Mouse (Mus musculus) embryonic facial prominence, embryonic 10.5 days (tissue): ENCODE measurements around the gene Cmbl. TPM values are rescaled to one million over a fixed set of nuclear protein-coding genes. Genes with fewer than 3 reads are reported as not detected.

Experiments
- DNase-seq: peaks from one replicate; pipeline ENCODE4 v3.0.0-alpha.2; 2017; ENCODE audit warnings: low spot score
- H3K27ac ChIP-seq: fragments of 300-500 bp; sonication (generic); replicated peaks from 2 replicates; pipeline ENCODE4 v1.5.1; 2016; ENCODE audit warnings: mild to moderate bottlenecking
- H3K27me3 ChIP-seq: fragments of 300-500 bp; sonication (generic); replicated peaks from 2 replicates; pipeline ENCODE4 v1.6.1; 2016; ENCODE audit warnings: low read depth, mild to moderate bottlenecking; ENCODE audit not compliant: poor library complexity, severe bottlenecking
- H3K36me3 ChIP-seq: fragments of 300-500 bp; sonication (generic); replicated peaks from 2 replicates; pipeline ENCODE4 v1.6.1; 2016; ENCODE audit warnings: mild to moderate bottlenecking, moderate library complexity
- H3K4me1 ChIP-seq: fragments of 300-500 bp; sonication (generic); 2 replicates; pipeline ENCODE4 v1.6.1; 2016
- H3K4me3 ChIP-seq: fragments of 300-500 bp; sonication (generic); 2 replicates; pipeline ENCODE4 v1.5.1; 2016; ENCODE audit warnings: mild to moderate bottlenecking, moderate library complexity
- H3K9me3 ChIP-seq: fragments of 300-500 bp; sonication (generic); 2 replicates; pipeline ENCODE4 v1.6.1; 2016; ENCODE audit warnings: mild to moderate bottlenecking
- WGBS: fragments of 180-500 bp; shearing (Covaris S2); methylation state at CpG from one replicate; pipeline ENCODE4 v1.1.7; 2016; 5-methylcytosine and 5-hydroxymethylcytosine counted together
- polyA plus RNA-seq: library from polyadenylated mRNA; unstranded; fragments of >200 nt; fragmentation: Nextera tagmentation; extraction: Ambion mirVana; gene quantifications from 2 replicates; pipeline ENCODE4 v1.2.1, GENCODE M21; 2016

The Cmbl gene
- polyA plus RNA-seq, 1 experiment from 2014 or later, result 2.3 TPM

DNA sequence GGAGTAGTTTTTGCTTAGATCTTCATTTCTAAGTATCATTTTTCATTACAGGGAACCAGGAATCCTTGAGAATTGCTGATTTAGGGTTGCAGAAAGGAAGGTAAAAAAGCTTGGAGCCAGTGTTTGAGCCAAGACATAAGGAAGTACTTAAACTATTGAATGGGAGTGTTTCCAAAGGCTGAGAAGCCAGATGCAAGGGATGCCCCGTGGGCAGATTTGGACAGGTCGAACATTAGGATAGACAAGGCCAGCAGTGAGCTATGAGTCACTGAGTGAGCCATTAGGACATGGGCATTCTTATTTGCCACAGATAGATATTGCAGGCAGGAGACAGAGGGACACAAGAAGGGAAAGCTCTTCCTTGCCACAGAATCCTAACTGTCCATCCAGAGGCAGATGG, 49.5 kb downstream of the Cmbl start:
- H3K27me3 ChIP-seq, result no peaks in the 10 kb centered on the region
- H3K4me3 ChIP-seq, result no peak overlapping the region
- H3K4me1 ChIP-seq, result no peaks in the 10 kb centered on the region
- WGBS, result 66% methylated on average over 2 of the region's 2 CpGs
- H3K9me3 ChIP-seq, result no peaks in the 10 kb centered on the region
- DNase-seq, result no peak
- no peak overlapping the region for H3K27ac ChIP-seq
- peaks cover 48% of the 10 kb centered on the region for H3K36me3 ChIP-seq

DNA sequence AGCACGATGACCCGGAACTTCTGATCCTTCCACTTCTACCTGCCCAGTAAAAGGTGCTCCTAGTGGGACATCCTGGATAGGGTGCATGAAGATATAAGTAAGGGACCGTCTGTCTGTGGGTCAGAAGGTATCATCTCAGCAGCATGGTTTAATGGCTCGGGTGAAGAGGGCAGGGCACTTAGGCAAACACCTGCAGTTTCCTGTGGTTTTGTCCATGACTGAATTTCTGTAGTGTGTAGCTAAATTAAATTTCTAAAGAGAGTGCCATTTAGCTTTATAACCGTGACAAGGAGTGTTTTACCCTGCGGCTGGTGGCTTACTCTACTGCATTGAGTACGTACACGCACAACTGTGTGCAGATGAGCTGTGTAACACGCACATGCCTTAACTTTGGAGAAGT, 52.1 kb downstream of the Cmbl start:
- Histone ChIP-seq H3K36me3 (peaks cover 66% of the 10 kb centered on the region), H3K4me3 (no peak overlapping the region), H3K9me3 (no peaks in the 10 kb centered on the region), H3K27me3 (no peaks in the 10 kb centered on the region), H3K27ac (no peak overlapping the region), H3K4me1 (no peaks in the 10 kb centered on the region)
- no peak for DNase-seq
- WGBS, result 93% methylated on average over 9 of the region's 9 CpGs

DNA sequence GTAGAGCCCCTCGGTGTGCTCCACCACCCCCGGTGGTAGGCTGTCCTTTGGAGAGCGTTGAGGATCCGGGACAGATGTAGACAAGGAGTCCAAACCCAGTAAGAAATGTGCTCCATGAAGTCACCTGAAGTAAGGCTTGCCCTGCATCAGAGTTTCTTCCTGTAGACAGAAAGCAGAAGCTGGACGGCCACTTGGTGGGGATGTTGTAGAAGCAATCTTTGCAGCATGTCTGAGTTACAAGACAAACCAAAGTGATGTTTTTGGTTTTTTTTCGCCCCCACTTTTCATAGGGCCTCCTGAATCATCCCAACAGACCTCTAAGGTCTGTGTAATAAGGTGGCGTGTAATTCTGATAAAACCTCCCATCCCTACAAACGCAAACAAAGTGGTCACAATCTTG, 54.3 kb downstream of the Cmbl start:
- Histone ChIP-seq H3K4me1 (no peaks in the 10 kb centered on the region), H3K9me3 (no peaks in the 10 kb centered on the region), H3K27me3 (no peaks in the 10 kb centered on the region), H3K4me3 (no peak overlapping the region), H3K36me3 (peaks cover 72% of the 10 kb centered on the region), H3K27ac (no peak overlapping the region)
- no peak for DNase-seq
- WGBS, result 94% methylated on average over 8 of the region's 8 CpGs

DNA sequence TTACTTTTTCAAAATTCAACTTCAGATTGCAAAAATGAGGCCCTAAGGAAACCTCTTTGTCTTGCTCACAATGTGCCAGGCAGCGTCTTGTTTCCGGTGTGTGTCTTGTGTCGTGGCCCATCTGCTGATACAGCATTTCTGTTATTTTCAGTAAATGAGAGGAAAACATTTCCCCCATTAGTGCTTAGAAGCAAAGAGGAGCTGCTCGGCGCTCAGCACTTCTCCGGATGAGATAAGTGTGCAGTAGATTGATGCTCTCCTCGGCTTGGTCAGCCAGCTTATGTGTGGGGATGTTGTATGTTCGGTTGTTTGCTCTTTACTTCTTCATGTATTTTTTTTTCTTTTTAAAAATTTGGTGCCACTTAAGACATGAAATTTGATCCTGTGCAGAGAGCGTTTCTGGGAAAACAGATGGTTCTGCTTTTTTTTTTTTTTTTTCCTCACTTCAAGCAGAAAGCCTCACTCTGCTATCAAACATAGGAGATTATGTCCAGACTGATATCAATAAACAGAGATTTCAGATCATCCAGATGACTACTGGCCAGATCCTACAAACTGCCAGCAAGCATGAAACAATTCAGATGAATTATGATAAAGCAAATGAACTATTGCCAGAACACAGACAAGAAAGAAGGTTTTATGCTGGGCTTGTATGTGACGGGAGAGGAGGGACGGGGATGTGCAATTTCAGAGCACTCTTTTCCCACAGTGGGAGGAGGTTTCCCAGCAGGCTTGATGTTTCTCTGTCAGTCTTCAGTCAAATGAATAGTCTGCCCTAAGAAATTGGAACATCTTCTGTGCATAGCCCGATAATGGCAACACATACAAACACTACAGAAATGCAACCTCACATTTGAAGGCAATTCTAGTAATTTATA, 62.3 kb downstream of the Cmbl start:
- H3K27ac ChIP-seq, result peak overlapping the region; percentile 81
- DNase-seq, result peak; percentile 27
- H3K4me1 ChIP-seq, result peaks cover 21% of the 10 kb centered on the region

DNA sequence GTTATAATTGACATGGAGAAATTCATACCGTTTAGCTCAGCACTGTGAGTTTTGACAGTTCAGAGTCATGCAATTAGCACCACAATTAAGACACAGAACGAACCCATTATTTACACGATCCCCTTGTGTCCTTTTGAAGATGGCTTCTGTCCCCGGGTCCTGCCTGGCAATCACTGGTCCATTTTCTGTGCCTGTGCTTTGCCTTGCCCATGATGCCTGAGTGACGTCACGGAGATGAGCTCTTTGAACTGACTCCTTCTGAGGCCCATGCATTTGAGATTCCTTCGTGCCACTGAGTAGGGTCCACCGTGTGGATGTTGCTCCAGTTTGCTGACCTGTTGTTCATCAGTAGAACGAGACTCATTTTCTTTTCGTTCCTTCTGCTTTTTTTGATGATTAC, 63.0 kb downstream of the Cmbl start:
- DNase-seq, result no peak
- H3K36me3 ChIP-seq, result peaks cover 7% of the 10 kb centered on the region
- H3K9me3 ChIP-seq, result no peaks in the 10 kb centered on the region
- peaks cover 21% of the 10 kb centered on the region for H3K4me1 ChIP-seq
- 77% methylated on average over 10 of the region's 10 CpGs for WGBS
- no peaks in the 10 kb centered on the region for H3K27me3 ChIP-seq
- no peak overlapping the region for H3K27ac ChIP-seq
- H3K4me3 ChIP-seq, result no peak overlapping the region

More for the DNA sequence above, 62.3 kb downstream of the Cmbl start:
- no peaks in the 10 kb centered on the region for H3K9me3 ChIP-seq
- no peak overlapping the region for H3K4me3 ChIP-seq
- no peaks in the 10 kb centered on the region for H3K27me3 ChIP-seq
- peaks cover 13% of the 10 kb centered on the region for H3K36me3 ChIP-seq
- 51% methylated on average over 12 of the region's 12 CpGs for WGBS

DNA sequence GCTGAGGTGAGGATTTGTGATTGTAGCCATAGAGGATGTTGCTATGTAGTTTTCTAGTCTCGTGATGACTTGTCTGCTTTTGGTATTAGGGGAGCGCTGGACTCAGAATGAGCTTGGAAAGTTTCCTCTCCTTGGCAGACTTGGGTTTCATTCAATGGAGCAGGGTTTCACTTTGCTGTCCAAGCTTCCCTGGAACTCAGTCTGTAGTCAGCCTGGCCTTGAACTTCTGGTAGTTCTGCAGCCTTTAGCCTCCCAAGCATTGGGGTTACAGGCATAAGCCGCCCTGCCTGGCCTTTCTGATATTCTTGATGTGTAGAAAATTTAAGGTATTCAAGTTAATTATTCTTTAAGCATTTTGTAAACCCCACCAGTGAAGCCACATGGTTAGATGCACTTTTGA, 64.4 kb downstream of the Cmbl start:
- whole genome bisulfite sequencing, result 90% methylated on average over 3 of the region's 3 CpGs
- DNase-seq, result no peak
- Histone ChIP-seq H3K36me3 (no peaks in the 10 kb centered on the region), H3K4me3 (no peak overlapping the region), H3K9me3 (0 out of 2 replicates have a peak, but pooled peaks cover 3% of the 10 kb centered on the region), H3K4me1 (peaks cover 21% of the 10 kb centered on the region), H3K27me3 (no peaks in the 10 kb centered on the region), H3K27ac (no peak overlapping the region)

DNA sequence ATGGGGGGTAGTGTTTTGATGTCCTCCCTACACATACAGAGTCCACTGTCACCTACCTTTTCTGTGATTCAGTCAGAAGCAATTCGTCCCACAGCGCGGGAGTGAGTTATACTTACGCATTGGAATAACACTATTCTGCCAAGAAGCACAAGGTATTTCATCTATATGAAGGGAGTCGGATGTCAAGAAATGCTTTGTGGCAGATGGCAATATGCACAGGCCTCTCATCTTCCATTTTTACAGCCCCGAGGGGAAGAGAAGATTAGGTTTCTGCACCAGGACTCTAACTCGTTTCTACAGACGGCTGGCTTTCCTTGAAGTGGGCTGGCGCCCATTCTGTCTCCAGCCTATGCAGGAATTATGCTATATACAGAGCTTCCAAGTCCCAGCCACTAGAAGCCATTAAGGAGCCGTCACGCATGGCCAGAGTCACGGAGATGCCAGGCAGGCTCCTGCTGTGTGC, 66.2 kb downstream of the Cmbl start:
- H3K27me3 ChIP-seq, result no peaks in the 10 kb centered on the region
- DNase-seq, result no peak
- H3K9me3 ChIP-seq, result 0 out of 2 replicates have a peak, but pooled peaks cover 3% of the 10 kb centered on the region
- H3K36me3 ChIP-seq, result no peaks in the 10 kb centered on the region
- H3K4me1 ChIP-seq, result peaks cover 21% of the 10 kb centered on the region
- no peak overlapping the region for H3K27ac ChIP-seq
- 73% methylated on average over 12 of the region's 12 CpGs for WGBS
- no peak overlapping the region for H3K4me3 ChIP-seq

DNA sequence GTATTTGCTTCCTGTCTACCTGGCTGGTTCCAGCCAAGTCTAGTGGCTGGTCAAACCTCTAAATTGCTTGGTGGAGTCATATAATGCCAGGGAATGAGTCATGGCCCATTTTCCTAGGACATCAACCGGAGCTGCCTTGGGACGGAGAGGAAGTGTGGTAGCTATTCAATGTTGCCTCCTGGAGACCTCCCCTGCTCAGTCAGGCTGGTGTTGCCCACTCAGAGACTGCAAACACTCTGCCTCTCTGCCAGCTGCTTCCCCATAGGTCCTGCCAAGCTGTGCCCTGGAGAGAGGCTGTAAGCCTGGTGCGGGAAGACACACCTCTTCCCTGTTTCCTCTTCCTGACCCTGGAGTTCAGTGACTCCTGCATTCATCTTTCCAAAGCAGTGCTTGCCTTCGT, 67.3 kb downstream of the Cmbl start:
- no peak for DNase-seq
- 86% methylated on average over 4 of the region's 4 CpGs for WGBS

DNA sequence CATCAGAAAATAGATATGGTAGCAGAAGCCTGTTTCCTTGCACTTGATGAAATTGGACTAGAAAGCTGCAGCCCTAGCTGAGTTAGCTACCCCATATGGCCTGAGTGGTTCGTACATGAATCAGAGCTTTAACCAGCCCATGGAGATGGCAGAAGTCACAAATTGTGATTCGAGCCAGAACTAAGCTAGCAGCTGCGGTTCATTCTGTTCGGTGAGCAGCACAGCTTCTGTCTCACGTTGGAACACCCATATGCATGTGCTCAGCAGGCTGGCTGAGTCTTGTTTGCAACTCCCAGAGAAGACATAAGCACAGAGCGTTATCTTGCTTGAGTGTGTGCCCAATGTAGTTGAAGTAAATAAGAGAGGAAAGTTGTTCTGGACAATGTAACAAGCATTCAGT, 69.4 kb downstream of the Cmbl start:
- Histone ChIP-seq H3K36me3 (no peaks in the 10 kb centered on the region), H3K9me3 (0 out of 2 replicates have a peak, but pooled peaks cover 3% of the 10 kb centered on the region), H3K27me3 (no peaks in the 10 kb centered on the region), H3K4me3 (no peak overlapping the region), H3K27ac (no peak overlapping the region), H3K4me1 (peaks cover 6% of the 10 kb centered on the region)
- DNase-seq, result no peak
- WGBS, result 89% methylated on average over 6 of the region's 6 CpGs

More for the DNA sequence above, 67.3 kb downstream of the Cmbl start:
- H3K27ac ChIP-seq, result no peak overlapping the region
- H3K9me3 ChIP-seq, result 0 out of 2 replicates have a peak, but pooled peaks cover 3% of the 10 kb centered on the region
- peaks cover 17% of the 10 kb centered on the region for H3K4me1 ChIP-seq
- no peak overlapping the region for H3K4me3 ChIP-seq
- H3K27me3 ChIP-seq, result no peaks in the 10 kb centered on the region
- H3K36me3 ChIP-seq, result no peaks in the 10 kb centered on the region

DNA sequence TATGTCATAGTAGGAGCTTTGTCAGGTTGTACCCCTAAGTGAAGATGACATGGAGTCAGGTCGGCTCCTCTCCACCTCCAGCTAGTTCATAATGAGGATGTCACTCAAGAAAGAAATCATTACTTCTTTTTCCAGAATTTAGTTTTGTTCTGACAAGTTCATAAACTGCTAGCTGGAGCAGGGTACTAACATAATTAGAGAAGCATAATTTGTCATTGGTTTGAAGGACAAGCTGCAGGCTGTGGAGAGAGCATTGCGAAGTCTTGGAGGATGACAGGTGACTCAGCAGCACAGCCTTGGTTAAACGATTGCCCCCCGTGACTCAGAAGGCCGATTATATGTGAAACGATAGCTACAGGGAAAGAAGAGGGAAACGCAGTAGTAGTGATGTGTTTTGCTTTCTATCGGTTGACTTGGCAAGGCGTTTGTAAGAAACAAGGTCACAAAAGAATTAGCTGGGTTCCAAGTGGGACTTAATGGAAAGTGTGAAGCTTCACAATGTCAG, 71.0 kb downstream of the Cmbl start:
- Histone ChIP-seq H3K27me3 (no peaks in the 10 kb centered on the region), H3K9me3 (0 out of 2 replicates have a peak, but pooled peaks cover 3% of the 10 kb centered on the region), H3K4me1 (peaks cover 6% of the 10 kb centered on the region), H3K27ac (no peak overlapping the region), H3K36me3 (no peaks in the 10 kb centered on the region), H3K4me3 (no peak overlapping the region)
- DNase-seq, result no peak
- 89% methylated on average over 9 of the region's 9 CpGs for WGBS

Other genes with a start within 250 kb of the Cmbl start
- gene Ankrd33b, start 197.7 kb upstream of the Cmbl start, polyA plus RNA-seq, result 0.29 and 0.67 TPM in 2 replicates
- 3.8 and 4.2 TPM in 2 replicates for gene Ropn1l, start 111.7 kb upstream of the Cmbl start, polyA plus RNA-seq
- gene March6, start 34.3 kb upstream of the Cmbl start, polyA plus RNA-seq, result 38.9 and 39.8 TPM in 2 replicates
- 782 and 839 TPM in 2 replicates for gene Cct5, start 36.4 kb downstream of the Cmbl start, polyA plus RNA-seq
- gene Fam173b, start 36.5 kb downstream of the Cmbl start, polyA plus RNA-seq, result 13.4 and 14.7 TPM in 2 replicates